Mouse (Mus musculus) lung, adult 2 months (tissue): ENCODE data around the gene Lsm4.

Experiments
- CTCF ChIP-seq: fragments of 200-500 bp; IDR thresholded peaks from 2 replicates; pipeline ENCODE4 v1.5.1; 2011; ENCODE audit warnings: mild to moderate bottlenecking, low read length, control low read depth; ENCODE audit not compliant: insufficient read depth
- POLR2A ChIP-seq: fragments of 200-500 bp; IDR thresholded peaks from 2 replicates; pipeline ENCODE4 v1.6.1; 2011; ENCODE audit warnings: low read depth, mild to moderate bottlenecking, control low read depth, low read length, borderline replicate concordance; ENCODE audit errors: extremely low read depth

- TF ChIP-seq CTCF (no peak), POLR2A (no peak)
Measured at GRCm38 (mm10) chr8:70634066-70634465, 39.0 kb upstream of the Lsm4 start.
